ENCODE assay signal across 8 mouse cellular contexts in the genomic region with DNA sequence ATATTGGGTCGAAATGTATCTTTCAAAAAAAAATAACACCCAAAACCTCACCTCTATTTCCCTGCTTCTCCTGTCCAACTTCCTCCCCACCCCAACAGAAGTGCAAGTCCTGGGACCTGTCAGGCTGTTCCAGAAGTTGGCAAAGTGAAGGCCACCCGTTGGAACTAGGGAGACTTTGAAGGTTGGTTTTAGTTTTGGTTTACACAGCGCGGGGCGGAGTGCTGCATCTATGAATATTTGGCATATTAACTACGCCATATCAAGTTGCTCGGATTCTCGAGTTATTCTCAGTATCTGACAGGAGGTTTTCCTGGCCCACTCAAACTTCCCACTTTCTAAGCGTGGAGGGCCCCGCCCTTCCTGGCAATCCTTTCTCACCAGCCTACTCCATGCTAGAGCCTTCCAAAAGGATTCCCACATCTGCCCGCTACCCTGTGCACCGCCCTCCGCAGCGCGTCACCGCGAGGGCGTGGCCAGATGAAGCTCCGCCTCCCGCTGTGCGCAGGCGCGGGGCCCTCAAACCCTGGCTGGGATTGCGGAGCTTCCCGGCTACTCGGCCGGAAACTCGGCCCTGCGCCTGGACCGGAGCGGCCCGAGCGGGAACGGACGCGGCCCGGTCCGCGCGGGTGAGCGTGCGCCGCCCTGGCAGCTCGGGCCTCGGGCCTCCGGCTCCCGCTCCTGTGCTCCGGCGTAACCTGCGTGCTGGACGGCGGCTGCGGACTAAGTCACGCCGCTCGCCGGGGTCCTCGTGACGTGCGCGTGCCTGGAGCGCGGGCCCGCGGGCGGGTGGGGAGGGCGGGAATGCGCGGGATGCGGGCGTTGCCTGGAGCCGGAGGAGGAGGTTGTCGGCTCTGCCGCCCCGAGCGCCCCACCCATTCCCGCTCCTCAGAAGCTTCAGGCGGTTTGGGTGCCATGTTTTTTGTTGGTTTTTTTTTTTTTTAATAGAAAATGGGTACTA. TPM values are rescaled to one million over a fixed set of nuclear protein-coding genes. Genes with fewer than 3 reads are reported as not detected.
DNase-seq lines count a peak whose midpoint lies in the region; ATAC-seq and TF ChIP-seq lines count a peak whose summit lies in the region.

A gene (plus strand): TSS at position 474 of the 958 bp plus-strand sequence.

- ATAC-seq in G1E (ENCODE audit: extremely low read depth, insufficient number of reproducible peaks, low FRiP score, poor library complexity, severe bottlenecking) = peak; percentile 91
- peak; percentile 98 for ATAC-seq in forebrain, postnatal 0 days
- ATAC-seq in hematopoietic stem cell, adult 5-6 weeks (replicated peaks in 1 of 2; ENCODE audit: insufficient read depth in 1 of 2, low FRiP score in 2 of 2, low TSS enrichment in 1 of 2, low read depth in 1 of 2, poor library complexity in 2 of 2, severe bottlenecking in 2 of 2) = peak; percentile 90 to 93
- ATAC-seq in lung, embryonic 16.5 days (ENCODE audit: low read depth) = peak; percentile 100

- DNase-seq in G1E (ENCODE audit: low spot score) = peak; percentile 97
- peak; percentile 93 to 99 for DNase-seq in cerebellum, adult 18-20 months
- DNase-seq in forebrain, postnatal 0 days = peak; percentile 98
- DNase-seq in layer of hippocampus, adult 9-10 months (ENCODE audit: low spot score) = peak; percentile 94
- peak; percentile 98 for DNase-seq in ovary, postnatal 10 days (ENCODE audit: low spot score)
- DNase-seq in thymus, postnatal 10 days (ENCODE audit: low spot score in 2 of 2) = peak; percentile 89 to 97

- no peaks in the 10 kb centered on the region for H3K9me3 ChIP-seq in G1E (replicated peaks)
- no peaks in the 10 kb centered on the region for H3K9me3 ChIP-seq in forebrain, postnatal 0 days (ENCODE audit: low read length)
- no peaks in the 10 kb centered on the region for H3K9me3 ChIP-seq in lung, embryonic 16.5 days (ENCODE audit: control insufficient read depth, low read length)

- peak within 1 kb of the TSS; percentile 87 for H3K9ac ChIP-seq in forebrain, postnatal 0 days
- H3K9ac ChIP-seq in lung, embryonic 16.5 days (ENCODE audit: low read length) = peak within 1 kb of the TSS; percentile 91

- H3K4me2 ChIP-seq in forebrain, postnatal 0 days (ENCODE audit: low read depth) = peak within 1 kb of the TSS; percentile 61
- peak within 1 kb of the TSS; percentile 62 for H3K4me2 ChIP-seq in lung, embryonic 16.5 days (ENCODE audit: low read depth, low read length)

- H3K27me3 ChIP-seq in G1E (ENCODE audit: insufficient read depth, low read length) = no peaks in the 10 kb centered on the region
- no peaks in the 10 kb centered on the region for H3K27me3 ChIP-seq in forebrain, postnatal 0 days (ENCODE audit: insufficient read depth, low read length)
- H3K27me3 ChIP-seq in lung, embryonic 16.5 days (ENCODE audit: control insufficient read depth, insufficient read depth, low read depth, low read length) = no peaks in the 10 kb centered on the region

- peaks cover 21% of the 10 kb centered on the region for H3K36me3 ChIP-seq in G1E (replicated peaks)
- H3K36me3 ChIP-seq in forebrain, postnatal 0 days (ENCODE audit: insufficient read depth) = 0 out of 2 replicates have a peak, but pooled peaks cover 3% of the 10 kb centered on the region
- no peaks in the 10 kb centered on the region; the same call in 1 of the 2 replicates for H3K36me3 ChIP-seq in lung, embryonic 16.5 days (ENCODE audit: control insufficient read depth, insufficient read depth, low read length)

- peaks cover 9% of the 10 kb centered on the region for H3K4me1 ChIP-seq in G1E (ENCODE audit: insufficient read depth, low read depth, low read length)
- H3K4me1 ChIP-seq in forebrain, postnatal 0 days (ENCODE audit: insufficient read depth) = no peaks in the 10 kb centered on the region
- no peaks in the 10 kb centered on the region for H3K4me1 ChIP-seq in lung, embryonic 16.5 days (replicated peaks; ENCODE audit: control insufficient read depth, insufficient read depth, low read length)

- peak within 1 kb of the TSS; percentile 86 for H3K4me3 ChIP-seq in G1E (ENCODE audit: low read depth, low read length)
- peak within 1 kb of the TSS; percentile 70 for H3K4me3 ChIP-seq in forebrain, postnatal 0 days (ENCODE audit: low read depth, low read length)
- H3K4me3 ChIP-seq in lung, embryonic 16.5 days (ENCODE audit: low read length) = peak within 1 kb of the TSS; percentile 81

- peak within 1 kb of the TSS; percentile 97 for H3K27ac ChIP-seq in forebrain, postnatal 0 days (ENCODE audit: low read depth, low read length)
- peak within 1 kb of the TSS; percentile 99 for H3K27ac ChIP-seq in lung, embryonic 16.5 days (ENCODE audit: low read length)

- TF ChIP-seq CTCF in G1E (IDR thresholded peaks at IDR 0.05; ENCODE audit: low read depth, low read length) = no peak
- TF ChIP-seq CTCF in forebrain, postnatal 0 days (IDR thresholded peaks at IDR 0.05; ENCODE audit: low read depth) = no peak

- WGBS in forebrain, postnatal 0 days = 2% methylated on average over 76 of the region's 78 CpGs
- 2% methylated on average over 70 of the region's 78 CpGs for WGBS in lung, embryonic 16.5 days

RNA-seq across cellular contexts. Expression of the gene that starts here (rescaled TPM):
- total RNA-seq in G1E (2014; fragmentation: Nextera tagmentation) (26.7 and 26.8 TPM in 2 replicates), G1E (2017) (23.9 and 24.3 TPM in 2 replicates)
- polyA plus RNA-seq in G1E (2012) = 1.3 and 2.7 TPM in 2 replicates
- total RNA-seq in forebrain, postnatal 0 days (2014; rRNA removed) = 16.2 and 18.8 TPM in 2 replicates
- 14.6 and 17.8 TPM in 2 replicates for polyA plus RNA-seq in forebrain, postnatal 0 days (2015; fragmentation: Nextera tagmentation; extraction: Ambion mirVana)
- total RNA-seq in hematopoietic stem cell, adult 5-6 weeks (2017) = 11.1 and 22.2 TPM in 2 replicates
- polyA plus RNA-seq in lung, embryonic 16.5 days (2015; fragmentation: Nextera tagmentation; extraction: Ambion mirVana) = 16.7 and 17.2 TPM in 2 replicates

Comparison
In these comparisons a context has a peak if more than half of its experiments do, and no peak if none do; other contexts are left out.
1. Peak in every context shown above with its lines: DNase-seq, ATAC-seq, H3K4me3 ChIP-seq and H3K27ac ChIP-seq.